11 mouse cellular contexts compared by ENCODE assay signal in genomic region chr13:73445087-73445486, GRCm38 (mm10). TPM values are rescaled to one million over a fixed set of nuclear protein-coding genes. Genes with fewer than 3 reads are reported as not detected.
DNase-seq lines count a peak whose midpoint lies in the region; ATAC-seq and TF ChIP-seq lines count a peak whose summit lies in the region.
"Had no signal": no experiment of that assay in that cellular context is flagged by ENCODE, and none has a peak within 500 bp of the region (broad histone marks: within the 10 kb centered on the region; RNA-seq: fewer than 3 reads in every experiment).

No protein-coding gene starts in this region.

- H3K9ac ChIP-seq in stomach, embryonic 15.5 days: no peak overlapping the region
- no peak overlapping the region for H3K9ac ChIP-seq in stomach, postnatal 0 days (ENCODE audit: low read length)
- peak overlapping the region; percentile 80 for H3K9ac ChIP-seq in liver, embryonic 14.5 days (replicated peaks)
- H3K9ac ChIP-seq: limb, embryonic 15.5 days; neural tube, embryonic 12.5 days had no signal

- H3K4me1 ChIP-seq in stomach, embryonic 15.5 days: no peaks in the 10 kb centered on the region
- no peaks in the 10 kb centered on the region for H3K4me1 ChIP-seq in stomach, postnatal 0 days (replicated peaks; ENCODE audit: control insufficient read depth, insufficient read depth)
- peaks cover 78 to 81% of the 10 kb centered on the region in 2 experiments for H3K4me1 ChIP-seq in liver, embryonic 14.5 days (replicated peaks; ENCODE audit: control insufficient read depth in 2 of 2, insufficient read depth in 2 of 2, low read length in 1 of 2)
- H3K4me1 ChIP-seq: neural tube, embryonic 12.5 days had no signal

- 74% methylated on average over 2 of the region's 2 CpGs for WGBS in stomach, embryonic 15.5 days
- WGBS in stomach, postnatal 0 days: 78% methylated on average over 2 of the region's 2 CpGs
- WGBS in liver, embryonic 14.5 days (ENCODE audit: insufficient replicate concordance): 66% methylated on average over 2 of the region's 2 CpGs

- no peak for ATAC-seq in stomach, embryonic 15.5 days (ENCODE audit: insufficient read depth, low FRiP score, low read depth)
- ATAC-seq in stomach, postnatal 0 days (ENCODE audit: low FRiP score, low TSS enrichment): no peak
- ATAC-seq in liver, embryonic 14.5 days (ENCODE audit: insufficient read depth): no peak
- ATAC-seq in megakaryocyte, adult 5-6 weeks (ENCODE audit: poor library complexity, severe bottlenecking): no peak

- peak; percentile 74 for DNase-seq in adrenal gland, postnatal 10 days
- DNase-seq in adrenal gland, postnatal 4 days (ENCODE audit: low spot score in 2 of 2): no peak
- DNase-seq in stomach, postnatal 0 days (ENCODE audit: low spot score): no peak
- no peak for DNase-seq in liver, embryonic 14.5 days (ENCODE audit: low read depth in 3 of 3, low spot score in 3 of 3)
- DNase-seq in thymus, postnatal 14 days: no peak
- no peak for DNase-seq in right cerebral cortex, postnatal 10 days (ENCODE audit: low spot score in 2 of 2)
- DNase-seq: spleen, adult 18-20 months had no signal

- H3K27ac ChIP-seq in stomach, embryonic 15.5 days: 0 out of 2 replicates have a peak overlapping the region, but pooled peaks have one; percentile 21
- H3K27ac ChIP-seq in stomach, postnatal 0 days (replicated peaks): no peak overlapping the region
- H3K27ac ChIP-seq in liver, embryonic 14.5 days: peak overlapping the region; percentile 98
- H3K27ac ChIP-seq: limb, embryonic 15.5 days; neural tube, embryonic 12.5 days had no signal

- no peaks in the 10 kb centered on the region for H3K9me3 ChIP-seq in stomach, embryonic 15.5 days
- H3K9me3 ChIP-seq in stomach, postnatal 0 days (ENCODE audit: control insufficient read depth, low read length): no peaks in the 10 kb centered on the region
- no peaks in the 10 kb centered on the region for H3K9me3 ChIP-seq in liver, embryonic 14.5 days (ENCODE audit: control insufficient read depth, low read length)
- H3K9me3 ChIP-seq: limb, embryonic 15.5 days; neural tube, embryonic 12.5 days had no signal

- H3K27me3 ChIP-seq in stomach, embryonic 15.5 days (replicated peaks): no peaks in the 10 kb centered on the region
- no peaks in the 10 kb centered on the region for H3K27me3 ChIP-seq in stomach, postnatal 0 days (ENCODE audit: control insufficient read depth, insufficient read depth, low read length)
- no peaks in the 10 kb centered on the region for H3K27me3 ChIP-seq in liver, embryonic 14.5 days (ENCODE audit: control insufficient read depth, insufficient read depth, low read length)
- H3K27me3 ChIP-seq: limb, embryonic 15.5 days; neural tube, embryonic 12.5 days had no signal

- no peak overlapping the region for H3K4me3 ChIP-seq in stomach, embryonic 15.5 days (replicated peaks)
- no peak overlapping the region for H3K4me3 ChIP-seq in stomach, postnatal 0 days (ENCODE audit: low read depth, low read length)
- H3K4me3 ChIP-seq in liver, embryonic 14.5 days (ENCODE audit: insufficient read depth in 1 of 2, low read depth in 2 of 2, low read length in 2 of 2): no peak overlapping the region
- H3K4me3 ChIP-seq: limb, embryonic 15.5 days; neural tube, embryonic 12.5 days had no signal

- H3K4me2 ChIP-seq in stomach, embryonic 15.5 days: no peak overlapping the region
- no peak overlapping the region for H3K4me2 ChIP-seq in stomach, postnatal 0 days (replicated peaks; ENCODE audit: low read depth)
- H3K4me2 ChIP-seq in liver, embryonic 14.5 days (ENCODE audit: low read depth): peak overlapping the region; percentile 75
- H3K4me2 ChIP-seq: limb, embryonic 15.5 days; neural tube, embryonic 12.5 days had no signal

- no peak for TF ChIP-seq CTCF in stomach, postnatal 0 days (IDR thresholded peaks at IDR 0.05; ENCODE audit: low read depth)
- no peak for TF ChIP-seq CTCF in liver, embryonic 14.5 days (IDR thresholded peaks at IDR 0.05; ENCODE audit: low read depth)

- TF ChIP-seq EP300 in stomach, postnatal 0 days (optimal IDR thresholded peaks at IDR 0.05): no peak
- no peak for TF ChIP-seq EP300 in liver, embryonic 14.5 days (IDR thresholded peaks at IDR 0.05; ENCODE audit: low read depth)

- no peaks in the 10 kb centered on the region for H3K36me3 ChIP-seq in stomach, embryonic 15.5 days
- H3K36me3 ChIP-seq in stomach, postnatal 0 days (ENCODE audit: control insufficient read depth, insufficient read depth, low read length): no peaks in the 10 kb centered on the region
- H3K36me3 ChIP-seq in liver, embryonic 14.5 days (replicated peaks; ENCODE audit: control insufficient read depth, insufficient read depth, low read depth): no peaks in the 10 kb centered on the region
- H3K36me3 ChIP-seq: limb, embryonic 15.5 days; neural tube, embryonic 12.5 days had no signal

RNA-seq across cellular contexts. Expression of gene Lpcat1, which starts 21.9 kb away (rescaled TPM):
- 10 to 100 TPM; 17.0 to 20.4 TPM for total RNA-seq in adrenal gland, postnatal 10 days (2021)
- 10 to 100 TPM; 34.8 to 35.5 TPM for total RNA-seq in adrenal gland, postnatal 4 days (2021)
- polyA plus RNA-seq in stomach, embryonic 15.5 days (2015; fragmentation: Nextera tagmentation; extraction: Ambion mirVana): 26.8 and 33.6 TPM in 2 replicates
- polyA plus RNA-seq in stomach, postnatal 0 days (2015; fragmentation: Nextera tagmentation; extraction: Ambion mirVana): 8.5 and 8.6 TPM in 2 replicates
- polyA plus RNA-seq in liver, embryonic 14.5 days (2012; rRNA removed): 49.5 and 61.0 TPM in 2 replicates
- 63.7 and 72.5 TPM in 2 replicates for polyA plus RNA-seq in liver, embryonic 14.5 days (2014; fragmentation: Nextera tagmentation; extraction: Ambion mirVana)
- 12.7 and 14.9 TPM in 2 replicates for total RNA-seq in megakaryocyte, adult 5-6 weeks (2015)
- total RNA-seq in megakaryocyte, adult 5-6 weeks (2017): 23.5 and 23.6 TPM in 2 replicates
